Mouse (Mus musculus): ENCODE results near the gene Ppp4r1. TPM values are rescaled to one million over a fixed set of nuclear protein-coding genes. Genes with fewer than 3 reads are reported as not detected.
A peak's percentile ranks its signal among the peaks of the same experiment; 100 is the strongest.

The Ppp4r1 gene
- 10 to 100 TPM; 23.8 to 28.5 TPM for total RNA-seq (2021)
- long read RNA-seq, experiment 1, partial matches to known transcripts = 1 of 11 reads
- long read RNA-seq, experiment 1, other reads (novel, unspliced or antisense) = 8 of 11 reads
- long read RNA-seq, experiment 2, partial matches to known transcripts = 0 of 7 reads
- long read RNA-seq, experiment 2, other reads (novel, unspliced or antisense) = 7 of 7 reads

DNA sequence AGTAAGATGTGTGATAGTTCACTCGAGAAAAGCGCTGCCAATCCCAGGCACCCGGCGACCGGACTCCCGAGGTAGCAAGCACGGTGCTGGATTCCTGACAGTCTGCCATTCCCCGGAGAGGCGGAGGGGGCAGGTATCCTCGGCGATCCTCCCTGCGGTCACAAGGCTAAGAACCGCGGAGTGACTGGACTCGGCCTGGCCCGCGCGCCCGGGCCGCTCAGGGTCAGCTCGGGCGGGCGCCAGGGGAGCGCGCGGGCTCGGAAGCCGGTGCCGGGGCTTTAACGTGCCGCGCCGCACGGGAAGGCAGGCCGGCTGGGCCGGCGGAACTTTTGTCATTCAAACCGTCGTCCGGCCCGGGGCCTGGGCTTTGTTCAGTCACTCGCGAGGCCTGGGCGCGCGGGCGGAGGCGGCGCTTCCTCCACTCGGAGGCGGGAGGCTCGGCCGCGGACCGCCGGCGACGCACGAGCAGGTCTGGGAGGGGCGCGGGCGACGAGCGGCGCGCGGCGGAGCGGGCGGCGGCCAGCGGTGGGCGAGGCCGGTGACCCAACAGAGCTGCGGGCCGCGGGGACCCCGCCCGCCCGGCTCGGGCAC lies at the start of gene Ppp4r1:
TSS of gene Ppp4r1 (plus strand) at position 23 of the 591 bp plus-strand sequence.
- intact Hi-C loops (cut with DNase I) = loop anchor here (5.0 kb wide), 1 partner anchor 170 kb away; the partner anchor contains the start of gene Vapa
- peak; percentile 79 to 80 for DNase-seq

GRCm38 (mm10) chr17:65732666-65733065 lies 49.7 kb upstream of the Ppp4r1 start:
- no peak for DNase-seq
- intact Hi-C loops (cut with DNase I) = no loop called here

- no peak for DNase-seq
- intact Hi-C loops (cut with DNase I) = no loop called here
These were observed 47.3 kb upstream of the Ppp4r1 start for GRCm38 (mm10) chr17:65735088-65735487.

- DNase-seq = no peak
- intact Hi-C loops (cut with DNase I) = no loop called here
These were observed 45.2 kb upstream of the Ppp4r1 start for GRCm38 (mm10) chr17:65737175-65737574.

DNA sequence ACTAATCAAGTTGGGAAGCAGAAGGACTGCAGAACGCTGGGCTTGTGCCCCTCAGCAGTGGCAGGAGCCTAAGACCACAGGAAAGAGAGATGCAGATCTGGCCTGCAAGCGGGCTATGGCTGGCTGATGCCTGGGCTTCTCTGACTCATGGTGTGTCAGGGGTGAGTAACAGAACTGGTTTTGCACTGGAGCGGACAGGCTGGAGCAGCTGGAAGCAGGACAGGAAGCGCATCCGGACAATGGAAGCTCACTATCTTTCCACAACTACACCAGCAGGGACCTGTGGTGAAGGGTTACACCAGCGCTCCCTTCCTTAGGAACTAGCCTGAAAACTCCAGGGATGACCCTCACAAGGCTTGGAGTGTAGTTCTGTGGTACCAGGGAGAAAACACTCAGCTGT lies 44.8 kb upstream of the Ppp4r1 start:
- peak in 1 of 2 experiments; percentile 25 for DNase-seq
- intact Hi-C loops (cut with DNase I) = no loop called here

DNA sequence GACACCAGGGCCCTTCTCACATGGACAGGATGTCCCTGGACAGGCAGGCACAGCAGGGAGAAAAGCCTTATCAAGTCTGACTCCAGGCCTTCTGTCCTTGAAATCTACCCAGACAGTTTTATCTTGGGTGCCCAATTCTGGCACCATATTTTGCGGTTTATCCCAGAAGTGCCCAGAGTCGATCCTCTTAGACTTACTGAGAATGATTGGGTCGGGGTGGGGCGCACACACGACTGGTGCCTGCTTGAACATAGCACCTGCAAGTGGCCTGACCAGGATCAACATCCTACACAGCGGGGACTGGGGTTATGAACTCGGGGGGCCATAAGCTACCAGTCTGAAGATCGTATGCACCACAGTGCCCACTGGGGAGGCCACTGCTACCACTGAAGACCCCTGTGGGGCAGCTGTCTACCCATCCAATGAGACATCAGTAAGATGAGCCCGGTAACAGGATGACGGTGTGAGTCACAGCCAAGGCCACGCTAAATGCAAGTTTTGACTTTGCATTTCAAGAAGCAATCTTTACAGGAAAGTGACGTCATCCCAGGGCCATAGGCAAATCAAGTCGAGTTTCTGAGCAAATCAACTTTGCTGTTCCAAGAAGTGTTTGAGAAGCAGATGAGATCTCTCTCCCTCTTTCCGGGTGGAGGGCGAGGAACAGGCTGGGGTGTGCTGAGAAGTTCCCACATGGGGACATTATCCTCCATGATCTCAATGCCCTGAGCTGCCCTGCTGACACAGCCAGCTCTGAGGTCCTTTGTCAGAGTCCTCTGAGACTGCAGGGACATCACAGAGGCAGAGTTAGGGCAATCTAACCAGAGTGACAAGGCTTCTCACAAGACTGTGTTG lies 42.3 kb upstream of the Ppp4r1 start:
- intact Hi-C loops (cut with DNase I) = no loop called here
- DNase-seq = no peak

GRCm38 (mm10) chr17:65741565-65741964 lies 40.8 kb upstream of the Ppp4r1 start:
- intact Hi-C loops (cut with DNase I) = no loop called here

DNA sequence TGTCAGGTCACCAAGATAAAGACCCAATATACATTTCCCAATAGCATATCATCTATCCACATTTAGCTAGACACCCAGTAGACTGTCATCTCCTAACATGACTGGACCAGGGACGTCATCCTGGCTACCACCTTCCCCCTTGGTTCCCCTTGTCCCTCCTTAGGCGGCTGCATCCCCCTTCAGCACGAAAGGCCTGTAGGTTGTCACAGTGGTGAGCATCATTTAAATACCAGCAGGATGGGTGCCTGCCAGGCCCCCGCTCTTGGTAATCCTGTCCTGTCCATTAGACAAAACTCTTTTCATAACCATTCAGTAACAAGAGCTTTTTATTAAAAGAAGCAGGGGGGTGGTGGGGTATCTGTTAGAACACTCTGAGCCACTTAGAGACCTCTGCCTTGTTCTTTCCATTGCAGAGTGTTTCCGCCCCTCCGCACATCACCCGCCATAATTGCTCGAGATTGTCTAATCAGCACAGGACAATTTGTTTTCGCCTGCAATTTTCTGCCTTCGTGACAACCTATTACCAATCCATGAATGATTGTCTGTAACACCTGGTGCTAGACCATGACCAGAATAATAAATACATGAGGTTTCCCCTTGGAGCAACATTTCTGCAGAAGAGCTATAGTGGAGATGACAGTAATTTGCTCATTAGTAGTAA lies 40.0 kb upstream of the Ppp4r1 start:
- intact Hi-C loops (cut with DNase I) = no loop called here
- DNase-seq = no peak

More at GRCm38 (mm10) chr17:65741565-65741964, 40.8 kb upstream of the Ppp4r1 start:
- no peak for DNase-seq

- no peak for DNase-seq
- intact Hi-C loops (cut with DNase I) = no loop called here
These were observed 39.4 kb upstream of the Ppp4r1 start for GRCm38 (mm10) chr17:65742969-65743368.

DNA sequence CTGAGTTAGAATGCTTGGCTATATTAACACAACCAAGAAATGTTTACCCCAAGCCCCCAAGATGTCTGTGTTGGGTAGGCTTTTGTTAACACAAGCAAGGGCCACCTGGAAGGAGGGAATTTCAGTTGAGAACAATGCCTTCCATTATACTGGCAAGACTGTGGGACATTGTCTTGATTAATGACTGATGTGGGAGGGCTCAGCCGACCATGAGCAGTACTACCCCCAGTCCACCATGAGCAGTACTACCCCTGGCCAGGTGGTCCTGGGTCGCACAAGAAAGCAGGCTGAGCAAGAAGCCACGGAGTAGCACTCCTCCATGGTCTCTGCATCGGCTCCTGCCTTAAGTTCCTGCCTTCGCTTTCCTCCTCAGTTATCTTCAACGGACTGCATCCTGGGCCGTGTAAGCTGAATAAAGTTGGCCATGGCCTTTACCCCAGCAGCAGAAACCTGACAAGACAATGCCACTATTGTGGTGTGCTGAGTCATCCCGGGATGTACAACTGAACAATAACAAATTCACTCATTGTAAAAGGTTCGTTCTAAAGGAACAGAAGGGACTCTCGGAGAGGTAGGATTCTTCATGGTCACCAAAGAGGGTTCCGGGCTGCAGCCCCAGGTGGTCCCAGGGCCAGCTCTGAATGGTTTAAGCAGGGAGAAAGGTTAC lies 38.6 kb upstream of the Ppp4r1 start:
- no peak for DNase-seq
- intact Hi-C loops (cut with DNase I) = no loop called here

- intact Hi-C loops (cut with DNase I) = no loop called here
- no peak for DNase-seq
These were observed 36.1 kb upstream of the Ppp4r1 start for GRCm38 (mm10) chr17:65746314-65746713.

DNA sequence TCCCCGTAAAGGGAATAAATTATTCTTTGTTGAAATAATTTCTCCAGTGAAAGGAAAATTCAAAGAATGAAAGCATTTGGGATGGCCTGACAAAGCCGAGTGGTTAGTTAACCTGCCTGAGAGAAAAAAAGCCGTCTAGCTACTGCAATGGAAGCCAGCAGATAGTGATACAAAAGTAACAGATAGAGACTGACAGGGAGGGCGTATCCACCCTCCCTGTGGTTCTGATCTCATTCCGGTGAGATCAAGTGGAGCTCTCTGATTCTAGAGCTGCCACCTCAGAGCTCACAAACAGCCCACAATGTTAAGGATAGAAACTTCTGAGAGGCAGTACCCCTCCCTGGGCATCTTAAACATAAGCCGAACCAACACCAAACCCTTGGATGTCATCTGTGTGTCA lies 33.4 kb upstream of the Ppp4r1 start:
- DNase-seq = no peak
- intact Hi-C loops (cut with DNase I) = no loop called here

DNA sequence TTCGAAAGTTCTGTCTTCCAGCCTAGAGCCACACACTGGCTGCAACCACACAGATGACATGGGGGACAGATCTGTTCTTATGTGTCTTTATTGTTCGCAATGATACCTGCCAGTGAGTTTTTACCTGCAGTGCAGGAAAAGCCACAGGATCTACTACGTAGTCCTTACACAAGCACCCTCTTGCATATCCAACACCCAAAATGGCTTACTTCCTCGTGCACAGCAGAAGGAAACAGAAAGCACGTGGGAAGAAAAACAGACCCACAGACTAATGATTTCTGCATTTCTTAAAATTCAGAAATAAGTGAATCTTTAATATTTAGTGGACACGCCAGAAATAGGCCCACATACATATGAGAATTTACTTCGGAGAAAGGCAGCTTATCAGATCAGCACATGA lies 32.6 kb upstream of the Ppp4r1 start:
- intact Hi-C loops (cut with DNase I) = no loop called here
- DNase-seq = no peak

- no peak for DNase-seq
- intact Hi-C loops (cut with DNase I) = no loop called here
These were observed 32.1 kb upstream of the Ppp4r1 start for GRCm38 (mm10) chr17:65750301-65750700.

GRCm38 (mm10) chr17:65753130-65753529 lies 29.2 kb upstream of the Ppp4r1 start:
- DNase-seq = no peak
- intact Hi-C loops (cut with DNase I) = no loop called here

GRCm38 (mm10) chr17:65755857-65756256 lies 26.5 kb upstream of the Ppp4r1 start:
- intact Hi-C loops (cut with DNase I) = no loop called here
- DNase-seq = no peak

GRCm38 (mm10) chr17:65757150-65757549 lies 25.2 kb upstream of the Ppp4r1 start:
- intact Hi-C loops (cut with DNase I) = no loop called here
- no peak for DNase-seq

DNA sequence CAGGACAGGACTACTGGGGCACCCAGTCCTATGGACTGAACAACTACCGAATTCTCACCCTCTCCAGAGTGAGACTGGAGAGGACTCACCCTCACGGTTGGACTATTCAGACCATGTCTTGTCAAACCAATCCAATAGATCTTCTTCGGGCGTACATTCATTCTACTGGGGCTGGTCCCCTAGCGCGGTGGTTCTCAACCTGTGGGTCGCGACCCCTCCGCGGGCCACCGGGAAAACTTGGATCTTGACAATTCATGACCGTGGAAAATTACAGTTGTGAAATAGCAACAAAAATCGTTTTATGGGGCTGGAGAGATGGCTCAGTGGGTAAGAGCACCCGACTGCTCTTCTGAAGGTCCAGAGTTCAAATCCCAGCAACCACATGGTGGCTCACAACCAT lies 19.2 kb upstream of the Ppp4r1 start:
- intact Hi-C loops (cut with DNase I) = no loop called here
- no peak for DNase-seq

DNA sequence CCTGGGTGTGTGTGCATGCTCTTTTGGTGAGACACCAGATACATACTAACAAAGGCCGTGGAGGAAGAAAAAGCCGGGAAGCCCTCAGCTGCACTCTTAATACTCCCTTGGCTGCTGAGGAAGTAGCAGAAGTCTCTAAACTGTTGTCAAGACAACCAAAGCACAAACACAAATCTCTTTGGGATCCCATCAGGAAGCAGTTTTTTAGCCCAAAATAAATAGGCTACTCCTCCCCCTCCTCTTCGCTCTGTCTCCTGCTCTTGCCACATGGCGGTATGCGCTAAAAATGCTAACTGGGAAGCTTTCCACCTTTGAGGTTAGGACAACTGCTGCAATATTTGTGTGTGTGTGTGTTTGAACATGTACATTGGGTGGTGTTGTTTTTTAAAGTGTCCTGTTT lies 13.9 kb upstream of the Ppp4r1 start:
- DNase-seq = no peak
- intact Hi-C loops (cut with DNase I) = no loop called here

Data from gastrocnemius, postnatal 36 days (tissue).